Mouse (Mus musculus): ENCODE measurements around the gene Gtsf1l. TPM values are rescaled to one million over a fixed set of nuclear protein-coding genes. Genes with fewer than 3 reads are reported as not detected.

Gtsf1l gene
- total RNA-seq, 2 experiments from 2014 or later, result not detected

DNA sequence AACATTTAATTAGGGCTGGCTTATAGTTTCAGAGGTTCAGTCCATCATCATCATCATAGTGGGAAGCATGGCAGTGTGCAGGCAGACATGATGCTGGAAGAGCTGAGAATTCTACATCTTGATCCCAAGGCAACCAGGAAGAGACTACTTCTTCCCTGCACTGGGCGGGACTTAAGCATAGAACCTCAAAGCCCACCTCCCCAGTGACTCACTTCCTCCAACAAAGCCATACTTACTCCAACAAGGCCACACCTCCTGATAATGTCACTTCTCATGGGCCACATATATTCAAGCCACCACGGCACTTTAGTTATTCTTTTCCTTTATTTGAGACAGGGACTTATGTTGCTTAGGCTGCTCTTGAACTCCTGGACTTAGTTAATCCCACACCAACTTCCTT is 38.5 kb downstream of the Gtsf1l start:
- no peak for DNase-seq

- peak; percentile 74 for DNase-seq
Observed at GRCm38 (mm10) chr2:163048125-163048524, 39.5 kb downstream of the Gtsf1l start.

- no peak for DNase-seq
Observed at GRCm38 (mm10) chr2:163039940-163040339, 47.7 kb downstream of the Gtsf1l start.

Small RNAs within 50 kb of the gene (microRNA-seq; reads per million reads assigned to microRNA genes)
- gene Gm22174 (0 reads per million in 2 experiments), gene Mir7003 (0 reads per million in 2 experiments)

Other genes with a start within 250 kb of the Gtsf1l start
- 100 to 1,000 TPM; 117 to 121 TPM for gene Srsf6, start 156.3 kb downstream of the Gtsf1l start, total RNA-seq (2021)
- gene L3mbtl1, start 144.4 kb downstream of the Gtsf1l start, total RNA-seq (2021), result 10 to 100 TPM; 12.5 to 14.6 TPM
- 1 to 10 TPM; 1.1 to 1.9 TPM for gene Sgk2, start 100.5 kb downstream of the Gtsf1l start, total RNA-seq (2021)
- 10 to 100 TPM; 28.9 to 34.1 TPM for gene Ift52, start 70.5 kb downstream of the Gtsf1l start, total RNA-seq (2021)
- gene Mybl2, start 33.2 kb downstream of the Gtsf1l start, total RNA-seq (2021), result 1 to 10 TPM in 1 of 2 experiments, under 1 TPM in 1; 0.87 to 3.1 TPM
- gene Tox2, start 115.3 kb upstream of the Gtsf1l start, total RNA-seq (2021), result 10 to 100 TPM; 18.6 to 20.9 TPM

All from layer of hippocampus, postnatal 36 days (tissue).